11 mouse cellular contexts compared by ENCODE assay signal in the genomic region with DNA sequence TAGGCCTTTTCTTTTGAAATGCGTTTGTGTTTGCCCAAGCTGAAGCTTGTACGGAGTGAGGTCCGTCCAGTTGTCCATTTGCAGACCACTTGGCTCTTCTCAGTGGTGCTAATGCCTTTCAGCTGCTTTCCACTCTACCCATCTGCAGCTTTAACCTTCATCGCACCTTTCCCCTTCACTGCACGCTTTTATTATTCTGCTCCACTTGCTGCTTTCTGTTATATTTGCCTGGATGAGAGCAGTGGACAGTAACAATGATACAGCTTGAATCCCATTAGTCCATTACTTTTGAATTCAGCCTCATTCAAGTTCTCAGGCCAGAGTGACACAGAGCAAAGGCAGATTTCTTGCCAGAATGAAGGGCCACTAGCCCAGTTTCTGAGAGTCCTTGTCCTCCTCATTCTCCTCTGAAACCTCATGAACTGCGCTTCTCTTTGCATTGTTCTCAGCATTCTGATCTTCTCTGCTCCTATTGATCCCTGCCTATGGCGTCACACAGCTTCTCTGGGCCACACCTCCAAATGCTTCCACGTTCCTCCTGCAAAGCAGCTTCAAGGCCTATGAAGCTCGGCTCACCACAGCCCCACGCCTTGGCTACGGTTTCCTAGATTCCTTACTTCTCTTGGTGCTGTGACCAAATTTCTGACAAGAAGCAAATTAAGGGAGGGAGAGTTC. TPM values are rescaled to one million over a fixed set of nuclear protein-coding genes. Genes with fewer than 3 reads are reported as not detected.
DNase-seq lines count a peak whose midpoint lies in the region; ATAC-seq lines count a peak whose summit lies in the region.
"Had no signal": no experiment of that assay in that cellular context is flagged by ENCODE, and none has a peak within 500 bp of the region (broad histone marks: within the 10 kb centered on the region; RNA-seq: fewer than 3 reads in every experiment).

No protein-coding gene starts in this region.

- H3K9ac ChIP-seq in liver, embryonic 12.5 days: no peak overlapping the region
- H3K9ac ChIP-seq: embryonic facial prominence, embryonic 13.5 days; lung, embryonic 15.5 days had no signal

- ATAC-seq in liver, embryonic 12.5 days: no peak

- H3K36me3 ChIP-seq in embryonic facial prominence, embryonic 10.5 days (replicated peaks): no peaks in the 10 kb centered on the region
- no peaks in the 10 kb centered on the region for H3K36me3 ChIP-seq in liver, embryonic 12.5 days
- H3K36me3 ChIP-seq: embryonic facial prominence, embryonic 13.5 days; lung, embryonic 15.5 days had no signal

- no peaks in the 10 kb centered on the region; the same call in 1 of the 2 replicates for H3K27me3 ChIP-seq in embryonic facial prominence, embryonic 10.5 days (replicated peaks; ENCODE audit: low read depth, poor library complexity, severe bottlenecking)
- H3K27me3 ChIP-seq in liver, embryonic 12.5 days (replicated peaks): no peaks in the 10 kb centered on the region
- H3K27me3 ChIP-seq: embryonic facial prominence, embryonic 13.5 days; lung, embryonic 15.5 days had no signal

- H3K4me3 ChIP-seq in embryonic facial prominence, embryonic 10.5 days: no peak overlapping the region
- no peak overlapping the region for H3K4me3 ChIP-seq in liver, embryonic 12.5 days
- H3K4me3 ChIP-seq: embryonic facial prominence, embryonic 13.5 days; lung, embryonic 15.5 days had no signal

- peaks cover 9% of the 10 kb centered on the region for H3K4me1 ChIP-seq in embryonic facial prominence, embryonic 10.5 days
- H3K4me1 ChIP-seq in liver, embryonic 12.5 days: no peaks in the 10 kb centered on the region
- H3K4me1 ChIP-seq: lung, embryonic 15.5 days had no signal

- no peaks in the 10 kb centered on the region for H3K9me3 ChIP-seq in embryonic facial prominence, embryonic 10.5 days
- no peaks in the 10 kb centered on the region for H3K9me3 ChIP-seq in liver, embryonic 12.5 days (replicated peaks)
- H3K9me3 ChIP-seq: embryonic facial prominence, embryonic 13.5 days; lung, embryonic 15.5 days had no signal

- H3K4me2 ChIP-seq in liver, embryonic 12.5 days: no peak overlapping the region
- H3K4me2 ChIP-seq: embryonic facial prominence, embryonic 13.5 days; lung, embryonic 15.5 days had no signal

- peak overlapping the region; percentile 1; the same call in 1 of the 2 replicates for H3K27ac ChIP-seq in embryonic facial prominence, embryonic 10.5 days (replicated peaks)
- H3K27ac ChIP-seq in liver, embryonic 12.5 days: no peak overlapping the region
- H3K27ac ChIP-seq: embryonic facial prominence, embryonic 13.5 days; lung, embryonic 15.5 days had no signal

- peak; percentile 44 for DNase-seq in brain, adult 2 months (ENCODE audit: low read depth, low spot score)
- peak; percentile 10 to 15 for DNase-seq in cerebellum, adult 18-20 months
- peak; percentile 16 for DNase-seq in embryonic facial prominence, embryonic 10.5 days (ENCODE audit: low spot score)
- DNase-seq in mesoderm, embryonic 11.5 days (ENCODE audit: low read depth, low spot score): peak; percentile 22
- no peak for DNase-seq in gastrocnemius, adult 8-10 months (ENCODE audit: low spot score in 2 of 2)
- DNase-seq in right cerebral cortex, postnatal 10 days (ENCODE audit: low spot score in 2 of 2): no peak
- no peak for DNase-seq in lung, postnatal 25 days (ENCODE audit: low spot score)
- DNase-seq: thymus, postnatal 4 days had no signal

- 36% methylated on average over 11 of the region's 11 CpGs for WGBS in embryonic facial prominence, embryonic 10.5 days
- 63% methylated on average over 11 of the region's 11 CpGs for WGBS in liver, embryonic 12.5 days (ENCODE audit: insufficient replicate concordance)

RNA-seq across cellular contexts. Expression of gene Krba1, which starts 28.9 kb away (rescaled TPM):
- polyA plus RNA-seq in embryonic facial prominence, embryonic 10.5 days (2016; fragmentation: Nextera tagmentation; extraction: Ambion mirVana): 25.4 and 26.5 TPM in 2 replicates
- 10 to 100 TPM; 15.6 to 18.6 (median 18.1) TPM for total RNA-seq in gastrocnemius, adult 8-10 months (2022)
- polyA plus RNA-seq in liver, embryonic 12.5 days (2016; fragmentation: Nextera tagmentation; extraction: Ambion mirVana): 3.9 and 4.1 TPM in 2 replicates

Comparison
In these comparisons a context has a peak if more than half of its experiments do, and no peak if none do; other contexts are left out.
1. DNase-seq: peak in brain, adult 2 months (single experiment), cerebellum, adult 18-20 months (2 of 2), embryonic facial prominence, embryonic 10.5 days (single experiment) and mesoderm, embryonic 11.5 days (single experiment); none in gastrocnemius, adult 8-10 months (0 of 2), right cerebral cortex, postnatal 10 days (0 of 2) and lung, postnatal 25 days (single experiment).